Mouse (Mus musculus): ENCODE measurements at regions not wholly inside any gene's neighbourhood (a gene's known extent, or its start where the extent isn't known, plus 50 kb on each side); places are given as distances from the start of the nearest gene placed in this dataset.
A peak's percentile ranks its signal among the peaks of the same experiment; 100 is the strongest.

- Histone ChIP-seq H3ac (ENCODE audit: control insufficient read depth, insufficient read length) (no peak overlapping the region), H3K4me2 (ENCODE audit: low read depth) (no peak overlapping the region), H3K36me3 (ENCODE audit: control insufficient read depth, insufficient read depth) (peaks cover 17% of the 10 kb centered on the region), H3K27me3 (ENCODE audit: control insufficient read depth, insufficient read depth, insufficient read length) (no peaks in the 10 kb centered on the region), H3K79me2 (ENCODE audit: control insufficient read depth, insufficient read depth) (peaks cover 89% of the 10 kb centered on the region), H3K4me3 (no peak overlapping the region)
- TF ChIP-seq POLR2A (IDR thresholded peaks at IDR 0.05; ENCODE audit: insufficient read length, low read depth) (no peak), TCF12 (IDR thresholded peaks at IDR 0.05; ENCODE audit: insufficient read depth, poor library complexity, severe bottlenecking) (no peak), CEBPB (IDR thresholded peaks at IDR 0.05; ENCODE audit: insufficient read depth, poor library complexity, severe bottlenecking) (no peak), REST (IDR thresholded peaks at IDR 0.05; ENCODE audit: insufficient read depth, insufficient read length) (no peak), SRF (IDR thresholded peaks at IDR 0.05; ENCODE audit: control insufficient read depth, insufficient read length, low read depth) (no peak), E2F4 (IDR thresholded peaks at IDR 0.05; ENCODE audit: insufficient read depth) (no peak), MAX (IDR thresholded peaks at IDR 0.05; ENCODE audit: low read depth) (no peak), MYOD1 (IDR thresholded peaks at IDR 0.05; ENCODE audit: control insufficient read depth in 1 of 3, insufficient read length in 2 of 3, low read depth in 2 of 3) (no peak)
Observed at GRCm38 (mm10) chr15:62071311-62071710, 1148.5 kb upstream of the A1bg start.

GRCm38 (mm10) chr15:62068422-62069160, 1145.8 kb upstream of the A1bg start:
- Histone ChIP-seq H3K27me3 (ENCODE audit: control insufficient read depth, insufficient read depth, insufficient read length) (no peaks in the 10 kb centered on the region), H3K4me2 (ENCODE audit: low read depth) (no peak overlapping the region), H3K4me3 (no peak overlapping the region), H3K36me3 (ENCODE audit: control insufficient read depth, insufficient read depth) (peaks cover 17% of the 10 kb centered on the region), H3K79me2 (ENCODE audit: control insufficient read depth, insufficient read depth) (peaks cover 89% of the 10 kb centered on the region), H3ac (ENCODE audit: control insufficient read depth, insufficient read length) (no peak overlapping the region)
- TF ChIP-seq USF1 (IDR thresholded peaks at IDR 0.05; ENCODE audit: low read depth): no peak
- TF ChIP-seq MYOD1 (IDR thresholded peaks at IDR 0.05; ENCODE audit: control insufficient read depth in 1 of 3, insufficient read length in 2 of 3, low read depth in 2 of 3): no peak
- TF ChIP-seq MAX (IDR thresholded peaks at IDR 0.05; ENCODE audit: low read depth): no peak
- no peak for TF ChIP-seq POLR2A (IDR thresholded peaks at IDR 0.05; ENCODE audit: insufficient read length, low read depth)
- no peak for TF ChIP-seq TCF12 (IDR thresholded peaks at IDR 0.05; ENCODE audit: insufficient read depth, poor library complexity, severe bottlenecking)
- TF ChIP-seq POLR2AphosphoS2 (IDR thresholded peaks at IDR 0.05; ENCODE audit: insufficient read length, low read depth): no peak
- TF ChIP-seq TCF3 (IDR thresholded peaks at IDR 0.05; ENCODE audit: insufficient read length, low read depth): no peak
- TF ChIP-seq SRF (IDR thresholded peaks at IDR 0.05; ENCODE audit: control insufficient read depth, insufficient read length, low read depth): no peak
- no peak for TF ChIP-seq E2F4 (IDR thresholded peaks at IDR 0.05; ENCODE audit: insufficient read depth)
- no peak for TF ChIP-seq CEBPB (IDR thresholded peaks at IDR 0.05; ENCODE audit: insufficient read depth, poor library complexity, severe bottlenecking)
- no peak for TF ChIP-seq REST (IDR thresholded peaks at IDR 0.05; ENCODE audit: insufficient read depth, insufficient read length)
- no peak for TF ChIP-seq MYOG (IDR thresholded peaks at IDR 0.05; ENCODE audit: control insufficient read depth in 1 of 3, insufficient read depth in 1 of 3, insufficient read length in 2 of 3, low read depth in 2 of 3)

- Histone ChIP-seq H3ac (ENCODE audit: control insufficient read depth, insufficient read length) (no peak overlapping the region), H3K79me2 (ENCODE audit: control insufficient read depth, insufficient read depth) (peaks cover 91% of the 10 kb centered on the region), H3K4me3 (no peak overlapping the region), H3K36me3 (ENCODE audit: control insufficient read depth, insufficient read depth) (peaks cover 12% of the 10 kb centered on the region), H3K27me3 (ENCODE audit: control insufficient read depth, insufficient read depth, insufficient read length) (no peaks in the 10 kb centered on the region), H3K4me2 (ENCODE audit: low read depth) (no peak overlapping the region)
- TF ChIP-seq CEBPB (IDR thresholded peaks at IDR 0.05; ENCODE audit: insufficient read depth, poor library complexity, severe bottlenecking): peak; percentile 44; the same call in 1 of the 2 replicates
- no peak for TF ChIP-seq SRF (IDR thresholded peaks at IDR 0.05; ENCODE audit: control insufficient read depth, insufficient read length, low read depth)
- TF ChIP-seq REST (IDR thresholded peaks at IDR 0.05; ENCODE audit: insufficient read depth, insufficient read length): no peak
Observed at GRCm38 (mm10) chr15:62064399-62064798, 1141.6 kb upstream of the A1bg start.

- TF ChIP-seq POLR2A (IDR thresholded peaks at IDR 0.05; ENCODE audit: insufficient read length, low read depth) (no peak), REST (IDR thresholded peaks at IDR 0.05; ENCODE audit: insufficient read depth, insufficient read length) (no peak), POLR2AphosphoS2 (IDR thresholded peaks at IDR 0.05; ENCODE audit: insufficient read length, low read depth) (no peak), MYOD1 (IDR thresholded peaks at IDR 0.05; ENCODE audit: control insufficient read depth in 1 of 3, insufficient read length in 2 of 3, low read depth in 2 of 3) (no peak), TCF3 (IDR thresholded peaks at IDR 0.05; ENCODE audit: insufficient read length, low read depth) (no peak), SRF (IDR thresholded peaks at IDR 0.05; ENCODE audit: control insufficient read depth, insufficient read length, low read depth) (no peak)
- H3K79me2 ChIP-seq (ENCODE audit: control insufficient read depth, insufficient read depth): peaks cover 93% of the 10 kb centered on the region
- no peaks in the 10 kb centered on the region for H3K27me3 ChIP-seq (ENCODE audit: control insufficient read depth, insufficient read depth, insufficient read length)
- H3ac ChIP-seq (ENCODE audit: control insufficient read depth, insufficient read length): no peak overlapping the region
- peaks cover 19% of the 10 kb centered on the region for H3K36me3 ChIP-seq (ENCODE audit: control insufficient read depth, insufficient read depth)
- H3K4me3 ChIP-seq: no peak overlapping the region
- H3K4me2 ChIP-seq (ENCODE audit: low read depth): no peak overlapping the region
Observed at GRCm38 (mm10) chr15:62057449-62057848, 1134.6 kb upstream of the A1bg start.

GRCm38 (mm10) chr15:62056889-62057288, 1134.1 kb upstream of the A1bg start:
- Histone ChIP-seq H3K4me2 (ENCODE audit: low read depth) (no peak overlapping the region), H3K27me3 (ENCODE audit: control insufficient read depth, insufficient read depth, insufficient read length) (no peaks in the 10 kb centered on the region), H3K36me3 (ENCODE audit: control insufficient read depth, insufficient read depth) (peaks cover 19% of the 10 kb centered on the region), H3K79me2 (ENCODE audit: control insufficient read depth, insufficient read depth) (peaks cover 95% of the 10 kb centered on the region), H3K4me3 (no peak overlapping the region), H3ac (ENCODE audit: control insufficient read depth, insufficient read length) (no peak overlapping the region)
- TF ChIP-seq USF1 (IDR thresholded peaks at IDR 0.05; ENCODE audit: low read depth): no peak
- TF ChIP-seq TCF12 (IDR thresholded peaks at IDR 0.05; ENCODE audit: insufficient read depth, poor library complexity, severe bottlenecking): no peak
- TF ChIP-seq MYOG (IDR thresholded peaks at IDR 0.05; ENCODE audit: control insufficient read depth in 1 of 3, insufficient read depth in 1 of 3, insufficient read length in 2 of 3, low read depth in 2 of 3): no peak
- no peak for TF ChIP-seq MYOD1 (IDR thresholded peaks at IDR 0.05; ENCODE audit: control insufficient read depth in 1 of 3, insufficient read length in 2 of 3, low read depth in 2 of 3)
- no peak for TF ChIP-seq E2F4 (IDR thresholded peaks at IDR 0.05; ENCODE audit: insufficient read depth)
- no peak for TF ChIP-seq CEBPB (IDR thresholded peaks at IDR 0.05; ENCODE audit: insufficient read depth, poor library complexity, severe bottlenecking)
- TF ChIP-seq REST (IDR thresholded peaks at IDR 0.05; ENCODE audit: insufficient read depth, insufficient read length): no peak
- TF ChIP-seq TCF3 (IDR thresholded peaks at IDR 0.05; ENCODE audit: insufficient read length, low read depth): no peak
- no peak for TF ChIP-seq MAX (IDR thresholded peaks at IDR 0.05; ENCODE audit: low read depth)
- TF ChIP-seq POLR2A (IDR thresholded peaks at IDR 0.05; ENCODE audit: insufficient read length, low read depth): no peak
- no peak for TF ChIP-seq SRF (IDR thresholded peaks at IDR 0.05; ENCODE audit: control insufficient read depth, insufficient read length, low read depth)
